ENCODE assay signal across 23 mouse cellular contexts in genomic region chr9:65107893-65108292, GRCm38 (mm10). TPM values are rescaled to one million over a fixed set of nuclear protein-coding genes. Genes with fewer than 3 reads are reported as not detected.
"Had no signal": no experiment of that assay in that cellular context is flagged by ENCODE, and none has a peak within 500 bp of the region (broad histone marks: within the 10 kb centered on the region; RNA-seq: fewer than 3 reads in every experiment).

No protein-coding gene starts in this region.

- DNase-seq: kidney, adult 11 months; kidney, adult 8-10 months; kidney, postnatal 10 days; kidney, postnatal 36 days; layer of hippocampus, postnatal 36 days; left cerebral cortex, postnatal 4 days; lung, adult 2 months; retina, postnatal 1 day; right cerebral cortex, postnatal 25 days; spleen, adult 18-20 months; thymus, adult 18-20 months; thymus, postnatal 4 days had no signal

- H3K27ac ChIP-seq: kidney, embryonic 15.5 days; liver, embryonic 12.5 days; liver, embryonic 15.5 days; macrophage had no signal

- H3K36me3 ChIP-seq: kidney, embryonic 15.5 days; limb, embryonic 12.5 days; limb, embryonic 15.5 days; liver, embryonic 12.5 days; liver, embryonic 15.5 days; midbrain, embryonic 12.5 days; neural tube, embryonic 13.5 days had no signal

- H3K27me3 ChIP-seq: limb, embryonic 12.5 days; limb, embryonic 15.5 days; neural tube, embryonic 13.5 days had no signal

- H3K4me2 ChIP-seq: kidney, embryonic 15.5 days; limb, embryonic 12.5 days; limb, embryonic 15.5 days; liver, embryonic 12.5 days; liver, embryonic 15.5 days; midbrain, embryonic 12.5 days; neural tube, embryonic 13.5 days had no signal

- ATAC-seq: liver, embryonic 12.5 days; midbrain, embryonic 16.5 days had no signal

- H3K4me3 ChIP-seq: kidney, embryonic 15.5 days; left cerebral cortex, adult 2 months; limb, embryonic 12.5 days; limb, embryonic 15.5 days; liver, embryonic 12.5 days; liver, embryonic 15.5 days; midbrain, embryonic 12.5 days; myocyte; neural tube, embryonic 13.5 days had no signal

- H3K9ac ChIP-seq: kidney, embryonic 15.5 days; limb, embryonic 12.5 days; limb, embryonic 15.5 days; liver, embryonic 12.5 days; liver, embryonic 15.5 days; midbrain, embryonic 12.5 days; neural tube, embryonic 13.5 days had no signal

- H3K9me3 ChIP-seq: kidney, embryonic 15.5 days; limb, embryonic 12.5 days; limb, embryonic 15.5 days; liver, embryonic 12.5 days; liver, embryonic 15.5 days; midbrain, embryonic 12.5 days; neural tube, embryonic 13.5 days had no signal

RNA-seq across cellular contexts. Expression of gene Igdcc3, which starts 33.1 kb away (rescaled TPM):
- polyA plus RNA-seq: macrophage, myocyte had no signal
